Mouse (Mus musculus): ENCODE measurements around the gene Olfr1496. TPM values are rescaled to one million over a fixed set of nuclear protein-coding genes. Genes with fewer than 3 reads are reported as not detected.
"Not testable (repeated sequence)": the region's sequence is repeated elsewhere in the genome, so short reads cannot be mapped to it uniquely, and the experiment has no call there.

Gene Olfr1496
- not detected in 2 replicates for polyA plus RNA-seq (2015; fragmentation: Nextera tagmentation; extraction: Ambion mirVana)

DNA sequence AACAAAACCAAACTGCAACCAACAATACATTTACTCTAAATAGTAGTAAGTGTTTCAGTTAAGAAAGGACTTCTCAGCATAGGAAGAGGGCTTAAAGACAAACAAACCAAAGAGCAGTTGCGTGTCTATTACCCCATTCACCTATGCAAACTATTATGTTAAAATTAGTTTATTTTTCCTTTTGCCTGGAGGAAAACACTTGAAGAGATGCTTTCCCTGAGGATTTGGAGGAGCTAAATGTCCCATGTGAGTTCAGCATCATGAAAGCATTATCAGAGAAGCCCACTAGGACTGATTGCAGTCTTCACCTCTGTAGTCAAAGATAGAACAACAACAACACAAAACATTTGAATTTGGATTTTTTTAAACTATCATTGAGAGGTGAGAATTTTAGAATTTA, at the start of gene Olfr1496:
Gene Olfr1496 (plus strand): TSS at position 301 of the 400 bp plus-strand sequence.
- H3K27me3 ChIP-seq (ENCODE audit: insufficient read depth, low read length): no peaks in the 10 kb centered on the region
- 85% methylated on average over 1 of the region's 1 CpGs for WGBS
- H3K4me2 ChIP-seq (replicated peaks; ENCODE audit: low read depth, low read length): no peak within 1 kb of the TSS
- H3K4me1 ChIP-seq (ENCODE audit: insufficient read depth, low read length): no peaks in the 10 kb centered on the region
- H3K27ac ChIP-seq (ENCODE audit: low read length): no peak within 1 kb of the TSS
- no peak within 1 kb of the TSS for H3K4me3 ChIP-seq (ENCODE audit: low read length)
- no peak for ATAC-seq (ENCODE audit: low FRiP score, low TSS enrichment)
- no peaks in the 10 kb centered on the region for H3K36me3 ChIP-seq (ENCODE audit: insufficient read depth, low read length)
- H3K9me3 ChIP-seq (ENCODE audit: low read length): no peaks in the 10 kb centered on the region
- no peak within 1 kb of the TSS for H3K9ac ChIP-seq (replicated peaks; ENCODE audit: low read length)

GRCm38 (mm10) chr19:13739428-13739827, 38.2 kb upstream of the Olfr1496 start, which contains the start of gene Olfr1494:
Gene Olfr1494, plus strand, starts transcription at chr19:13739728.
- 75% methylated on average over 4 of the region's 4 CpGs for WGBS
- H3K36me3 ChIP-seq (ENCODE audit: insufficient read depth, low read length): no peaks in the 10 kb centered on the region
- H3K9me3 ChIP-seq (ENCODE audit: low read length): no peaks in the 10 kb centered on the region
- no peak within 1 kb of the TSS for H3K4me3 ChIP-seq (ENCODE audit: low read length)
- no peak within 1 kb of the TSS for H3K27ac ChIP-seq (ENCODE audit: low read length)
- no peak within 1 kb of the TSS for H3K9ac ChIP-seq (replicated peaks; ENCODE audit: low read length)
- H3K4me1 ChIP-seq (ENCODE audit: insufficient read depth, low read length): no peaks in the 10 kb centered on the region
- no peak within 1 kb of the TSS for H3K4me2 ChIP-seq (replicated peaks; ENCODE audit: low read depth, low read length)
- ATAC-seq (ENCODE audit: low FRiP score, low TSS enrichment): no peak
- H3K27me3 ChIP-seq (ENCODE audit: insufficient read depth, low read length): no peaks in the 10 kb centered on the region

DNA sequence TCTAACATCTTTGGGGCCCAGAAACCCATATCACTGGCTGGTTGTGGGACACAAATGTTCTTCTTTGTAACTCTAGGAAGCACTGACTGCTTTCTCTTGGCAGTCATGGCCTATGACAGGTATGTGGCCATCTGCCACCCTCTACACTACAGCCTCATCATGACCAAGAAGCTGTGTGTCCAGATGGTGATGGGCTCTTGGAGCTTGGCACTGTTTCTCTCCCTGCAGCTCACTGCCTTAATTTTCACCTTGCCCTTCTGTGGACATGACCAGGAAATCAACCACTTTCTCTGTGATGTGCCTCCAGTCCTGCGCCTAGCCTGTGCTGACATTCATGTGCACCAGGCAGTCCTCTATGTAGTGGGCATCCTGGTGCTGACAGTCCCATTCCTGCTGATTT, 28.3 kb upstream of the Olfr1496 start:
- H3K27ac ChIP-seq (ENCODE audit: low read length): no peak overlapping the region
- no peak overlapping the region for H3K4me2 ChIP-seq (replicated peaks; ENCODE audit: low read depth, low read length)
- WGBS: 89% methylated on average over 1 of the region's 1 CpGs
- no peaks in the 10 kb centered on the region for H3K27me3 ChIP-seq (ENCODE audit: insufficient read depth, low read length)
- H3K36me3 ChIP-seq (ENCODE audit: insufficient read depth, low read length): no peaks in the 10 kb centered on the region
- no peak overlapping the region for H3K9ac ChIP-seq (replicated peaks; ENCODE audit: low read length)
- 0 out of 2 replicates have a peak, but pooled peaks cover 2% of the 10 kb centered on the region for H3K9me3 ChIP-seq (ENCODE audit: low read length)
- H3K4me3 ChIP-seq (ENCODE audit: low read length): no peak overlapping the region
- ATAC-seq (ENCODE audit: low FRiP score, low TSS enrichment): no peak
- H3K4me1 ChIP-seq (ENCODE audit: insufficient read depth, low read length): no peaks in the 10 kb centered on the region

DNA sequence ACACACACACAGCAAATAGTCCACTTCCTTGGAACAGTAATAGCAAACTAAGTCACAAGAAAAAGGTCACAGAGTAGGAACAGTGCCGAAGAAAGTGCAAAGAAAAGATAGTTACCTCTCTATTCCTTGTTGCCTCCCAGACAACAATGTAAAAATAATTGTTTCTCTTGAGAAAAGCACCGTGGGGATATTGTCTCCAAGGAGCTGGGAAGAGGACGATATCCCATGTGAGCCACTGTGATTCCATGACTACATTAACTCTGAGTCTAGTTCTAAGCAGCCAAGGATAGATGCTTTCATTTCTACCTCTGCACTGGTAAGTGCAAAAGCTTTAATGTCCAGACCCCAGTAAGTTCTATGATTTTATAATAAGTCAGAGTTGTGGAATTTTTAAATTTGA, 13.4 kb upstream of the Olfr1496 start, which contains the start of gene Olfr1495:
Gene Olfr1495 (plus strand): TSS at position 301 of the 400 bp plus-strand sequence.
- no peak within 1 kb of the TSS for H3K4me3 ChIP-seq (ENCODE audit: low read length)
- 77% methylated on average over 3 of the region's 3 CpGs for WGBS
- H3K27me3 ChIP-seq (ENCODE audit: insufficient read depth, low read length): no peaks in the 10 kb centered on the region
- H3K4me1 ChIP-seq (ENCODE audit: insufficient read depth, low read length): no peaks in the 10 kb centered on the region
- no peaks in the 10 kb centered on the region for H3K36me3 ChIP-seq (ENCODE audit: insufficient read depth, low read length)
- H3K4me2 ChIP-seq (replicated peaks; ENCODE audit: low read depth, low read length): no peak within 1 kb of the TSS
- ATAC-seq (ENCODE audit: low FRiP score, low TSS enrichment): no peak
- H3K9me3 ChIP-seq (ENCODE audit: low read length): no peaks in the 10 kb centered on the region
- H3K27ac ChIP-seq (ENCODE audit: low read length): no peak within 1 kb of the TSS
- no peak within 1 kb of the TSS for H3K9ac ChIP-seq (replicated peaks; ENCODE audit: low read length)

DNA sequence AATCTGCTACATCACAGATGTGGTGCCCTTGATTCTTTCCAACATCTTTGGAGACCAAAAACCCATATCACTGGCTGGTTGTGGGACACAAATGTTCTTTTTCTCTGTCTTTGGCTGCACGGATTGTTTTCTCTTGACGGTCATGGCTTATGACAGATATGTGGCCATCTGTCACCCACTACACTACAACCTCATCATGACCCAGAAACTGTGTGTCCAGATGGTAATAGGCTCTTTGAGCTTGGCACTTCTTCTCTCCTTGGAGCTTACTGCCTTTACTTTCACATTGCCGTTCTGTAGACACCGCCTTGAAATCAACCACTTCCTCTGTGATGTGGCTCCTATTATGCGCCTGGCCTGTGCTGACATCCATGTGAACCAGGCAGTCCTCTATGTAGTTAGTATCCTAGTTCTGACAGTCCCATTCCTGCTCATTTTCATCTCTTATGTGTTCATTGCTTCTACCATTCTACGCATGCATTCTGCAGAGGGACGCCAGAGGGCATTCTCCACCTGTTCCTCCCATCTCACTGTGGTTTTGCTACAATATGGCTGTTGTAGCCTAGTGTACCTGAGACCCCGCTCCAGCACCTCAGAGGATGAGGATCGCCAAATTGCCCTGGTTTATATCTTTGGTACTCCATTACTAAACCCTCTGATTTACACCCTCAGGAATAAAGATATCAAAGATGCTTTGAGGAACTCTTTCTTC, 9.0 kb upstream of the Olfr1496 start:
- WGBS: 87% methylated on average over 9 of the region's 9 CpGs
- H3K9ac ChIP-seq (replicated peaks; ENCODE audit: low read length): no peak overlapping the region
- H3K4me2 ChIP-seq (replicated peaks; ENCODE audit: low read depth, low read length): no peak overlapping the region
- ATAC-seq (ENCODE audit: low FRiP score, low TSS enrichment): no peak
- H3K27ac ChIP-seq (ENCODE audit: low read length): no peak overlapping the region
- H3K27me3 ChIP-seq (ENCODE audit: insufficient read depth, low read length): no peaks in the 10 kb centered on the region
- no peaks in the 10 kb centered on the region for H3K4me1 ChIP-seq (ENCODE audit: insufficient read depth, low read length)
- no peak overlapping the region for H3K4me3 ChIP-seq (ENCODE audit: low read length)
- no peaks in the 10 kb centered on the region for H3K9me3 ChIP-seq (ENCODE audit: low read length)
- no peaks in the 10 kb centered on the region for H3K36me3 ChIP-seq (ENCODE audit: insufficient read depth, low read length)

GRCm38 (mm10) chr19:13798102-13798501, 20.4 kb downstream of the Olfr1496 start, which contains the start of gene Olfr1497:
Gene Olfr1497, minus strand, starts transcription at chr19:13798202.
- Histone ChIP-seq H3K4me3 (ENCODE audit: low read length) (no peak within 1 kb of the TSS), H3K27ac (ENCODE audit: low read length) (no peak within 1 kb of the TSS), H3K9ac (replicated peaks; ENCODE audit: low read length) (no peak within 1 kb of the TSS), H3K9me3 (ENCODE audit: low read length) (no peaks in the 10 kb centered on the region), H3K4me2 (replicated peaks; ENCODE audit: low read depth, low read length) (no peak within 1 kb of the TSS), H3K4me1 (ENCODE audit: insufficient read depth, low read length) (no peaks in the 10 kb centered on the region), H3K36me3 (ENCODE audit: insufficient read depth, low read length) (no peaks in the 10 kb centered on the region), H3K27me3 (ENCODE audit: insufficient read depth, low read length) (no peaks in the 10 kb centered on the region)
- ATAC-seq (ENCODE audit: low FRiP score, low TSS enrichment): no peak

DNA sequence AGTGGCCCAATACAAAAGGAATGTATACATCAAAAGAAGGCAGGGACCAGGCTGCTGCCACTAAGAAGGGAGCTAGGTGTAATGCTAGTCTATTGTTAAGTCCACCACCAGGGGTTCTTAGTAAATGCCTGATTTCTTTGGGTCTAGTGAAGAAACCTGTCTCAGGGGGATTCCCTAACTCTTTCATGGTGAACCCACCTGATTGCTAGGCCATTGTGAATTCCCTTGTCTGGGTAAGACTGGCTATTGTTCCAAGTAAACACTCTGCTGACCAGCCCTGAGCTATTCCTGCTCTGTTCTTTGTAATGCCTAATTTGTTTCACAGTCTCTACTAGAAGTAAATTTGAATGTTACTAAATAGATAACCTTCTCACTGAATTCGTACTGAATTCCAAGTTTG, 27.8 kb downstream of the Olfr1496 start:
- not testable (repeated sequence) for H3K4me3 ChIP-seq (ENCODE audit: low read length); H3K27ac ChIP-seq (ENCODE audit: low read length); ATAC-seq (ENCODE audit: low FRiP score, low TSS enrichment); H3K27me3 ChIP-seq (ENCODE audit: insufficient read depth, low read length); H3K9ac ChIP-seq (replicated peaks; ENCODE audit: low read length); H3K9me3 ChIP-seq (ENCODE audit: low read length); H3K4me1 ChIP-seq (ENCODE audit: insufficient read depth, low read length); H3K4me2 ChIP-seq (replicated peaks; ENCODE audit: low read depth, low read length); H3K36me3 ChIP-seq (ENCODE audit: insufficient read depth, low read length)
- 76% methylated on average over 1 of the region's 1 CpGs for WGBS

- H3K4me3 ChIP-seq (ENCODE audit: low read length): no peak overlapping the region
- H3K9ac ChIP-seq (replicated peaks; ENCODE audit: low read length): no peak overlapping the region
- no peaks in the 10 kb centered on the region for H3K4me1 ChIP-seq (ENCODE audit: insufficient read depth, low read length)
- no peak overlapping the region for H3K27ac ChIP-seq (ENCODE audit: low read length)
- H3K36me3 ChIP-seq (ENCODE audit: insufficient read depth, low read length): no peaks in the 10 kb centered on the region
- 53% methylated on average over 2 of the region's 2 CpGs for WGBS
- no peak overlapping the region for H3K4me2 ChIP-seq (replicated peaks; ENCODE audit: low read depth, low read length)
- H3K27me3 ChIP-seq (ENCODE audit: insufficient read depth, low read length): no peaks in the 10 kb centered on the region
- no peaks in the 10 kb centered on the region for H3K9me3 ChIP-seq (ENCODE audit: low read length)
- no peak for ATAC-seq (ENCODE audit: low FRiP score, low TSS enrichment)
Observed at GRCm38 (mm10) chr19:13812823-13813222, 35.1 kb downstream of the Olfr1496 start.

- ATAC-seq (ENCODE audit: low FRiP score, low TSS enrichment): no peak
- 35% methylated on average over 5 of the region's 5 CpGs for WGBS
- Histone ChIP-seq H3K4me2 (replicated peaks; ENCODE audit: low read depth, low read length) (no peak overlapping the region), H3K27ac (ENCODE audit: low read length) (no peak overlapping the region), H3K4me3 (ENCODE audit: low read length) (no peak overlapping the region), H3K4me1 (ENCODE audit: insufficient read depth, low read length) (no peaks in the 10 kb centered on the region), H3K36me3 (ENCODE audit: insufficient read depth, low read length) (no peaks in the 10 kb centered on the region), H3K9me3 (ENCODE audit: low read length) (no peaks in the 10 kb centered on the region), H3K9ac (replicated peaks; ENCODE audit: low read length) (no peak overlapping the region), H3K27me3 (ENCODE audit: insufficient read depth, low read length) (no peaks in the 10 kb centered on the region)
Observed at GRCm38 (mm10) chr19:13818827-13819226, 41.1 kb downstream of the Olfr1496 start.

DNA sequence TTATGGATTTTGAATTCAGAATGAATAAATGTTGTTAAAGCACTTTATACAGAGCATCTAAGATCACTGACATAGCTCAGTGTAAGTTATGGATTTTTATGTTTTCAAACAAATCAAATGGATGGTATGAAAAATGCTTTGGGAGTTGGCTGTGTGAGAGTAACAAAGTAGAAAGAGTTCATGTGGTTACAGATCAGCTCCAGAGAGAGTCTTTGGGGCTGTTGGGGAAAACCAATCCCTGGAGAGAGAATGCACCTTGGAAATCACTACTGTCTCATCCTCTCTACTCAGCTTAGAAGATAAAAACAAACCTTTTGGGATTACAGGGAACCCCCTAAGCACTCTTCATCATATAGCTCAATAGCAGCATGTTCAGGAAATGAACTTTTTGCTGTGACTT, 41.7 kb downstream of the Olfr1496 start, which contains the start of gene Olfr1499:
Gene Olfr1499 (minus strand): TSS at position 101 of the 400 bp plus-strand sequence.
- no peaks in the 10 kb centered on the region for H3K27me3 ChIP-seq (ENCODE audit: insufficient read depth, low read length)
- H3K4me1 ChIP-seq (ENCODE audit: insufficient read depth, low read length): no peaks in the 10 kb centered on the region
- no peak within 1 kb of the TSS for H3K9ac ChIP-seq (replicated peaks; ENCODE audit: low read length)
- no peaks in the 10 kb centered on the region for H3K36me3 ChIP-seq (ENCODE audit: insufficient read depth, low read length)
- ATAC-seq (ENCODE audit: low FRiP score, low TSS enrichment): no peak
- no peak within 1 kb of the TSS for H3K4me3 ChIP-seq (ENCODE audit: low read length)
- H3K9me3 ChIP-seq (ENCODE audit: low read length): no peaks in the 10 kb centered on the region
- no peak within 1 kb of the TSS for H3K27ac ChIP-seq (ENCODE audit: low read length)
- no peak within 1 kb of the TSS for H3K4me2 ChIP-seq (replicated peaks; ENCODE audit: low read depth, low read length)

All from kidney, embryonic 16.5 days (tissue).